Mouse (Mus musculus): ENCODE data around the gene Gm13691.
"Not testable (repeated sequence)": the region's sequence is repeated elsewhere in the genome, so short reads cannot be mapped to it uniquely, and the experiment has no call there.

Gene Gm13691

GRCm38 (mm10) chr2:84035997-84036396, 45.6 kb downstream of the Gm13691 start:
- no peak for DNase-seq

DNA sequence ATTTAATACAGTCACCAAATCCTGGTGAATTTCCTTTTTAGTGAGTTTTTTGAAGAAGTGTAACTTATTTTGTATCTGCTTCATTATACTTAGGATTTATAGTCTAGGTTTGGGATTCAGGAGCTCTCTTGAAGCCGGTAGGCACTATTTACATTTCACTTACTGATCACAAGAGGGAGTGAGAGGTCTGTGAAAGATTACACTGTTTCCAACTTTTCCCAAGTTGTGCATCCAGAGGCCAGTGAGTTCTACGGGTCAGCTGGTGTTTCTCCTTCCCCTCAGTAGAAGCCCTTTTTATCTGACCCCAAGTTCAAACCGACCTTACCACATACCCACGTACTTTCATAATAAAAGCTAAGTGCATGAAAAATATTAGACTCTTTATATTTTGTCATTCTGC, 47.0 kb downstream of the Gm13691 start:
- no peak for DNase-seq

DNA sequence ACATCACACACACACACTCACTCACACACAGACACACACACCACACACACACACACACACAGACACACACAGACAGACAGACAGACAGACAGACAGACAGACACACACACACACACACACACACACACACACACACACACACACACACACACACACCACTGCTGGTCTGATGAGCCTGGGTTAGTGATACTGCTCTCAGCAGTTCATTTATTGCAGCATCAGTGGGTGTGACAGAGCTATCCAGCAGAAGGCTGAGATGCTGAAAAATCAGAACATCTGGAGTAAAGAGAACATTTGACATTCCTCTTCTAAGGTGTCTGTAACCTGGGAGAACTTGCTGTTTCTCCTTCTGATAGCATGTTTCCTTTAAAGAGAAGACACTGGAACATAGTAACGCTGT, 47.6 kb downstream of the Gm13691 start:
- not testable (repeated sequence) for DNase-seq

- no peak for DNase-seq
These were observed 48.9 kb downstream of the Gm13691 start for GRCm38 (mm10) chr2:84039277-84039676.

All from cerebellum, postnatal 36 days (tissue).